Mouse (Mus musculus) heart, postnatal 0 days (tissue): ENCODE data around the gene Ubqln4. TPM values are rescaled to one million over a fixed set of nuclear protein-coding genes. Genes with fewer than 3 reads are reported as not detected.

ENCODE experiments used
- ATAC-seq: fragments of 200-750 bp; cut with Nextera tagmentation; 2 replicates; pipeline ENCODE4 v1.8.0; 2017; ENCODE audit warnings: low read depth, moderate number of reproducible peaks, moderate library complexity; ENCODE audit not compliant: insufficient read depth
- DNase-seq: peaks from one replicate; pipeline ENCODE4 v3.0.0-alpha.2; 2016; ENCODE audit warnings: low spot score
- H3K27ac ChIP-seq: fragments of 300-500 bp; sonication (generic); 2 replicates; pipeline ENCODE4 v1.5.1; 2014; ENCODE audit warnings: low read depth, mild to moderate bottlenecking
- H3K27me3 ChIP-seq: fragments of 300-500 bp; sonication (generic); 2 replicates; pipeline ENCODE4 v1.6.1; 2014; ENCODE audit warnings: low read length, mixed read lengths; ENCODE audit not compliant: control insufficient read depth, insufficient read depth
- H3K36me3 ChIP-seq: fragments of 300-500 bp; sonication (generic); replicated peaks from 2 replicates; pipeline ENCODE4 v1.6.1; 2014; ENCODE audit warnings: low read length, mixed read lengths; ENCODE audit not compliant: control insufficient read depth, insufficient read depth
- H3K4me1 ChIP-seq: fragments of 300-500 bp; sonication (generic); 2 replicates; pipeline ENCODE4 v1.6.1; 2014; ENCODE audit warnings: antibody characterized with exemption; ENCODE audit not compliant: control insufficient read depth, insufficient read depth
- H3K4me2 ChIP-seq: fragments of 300-500 bp; sonication (generic); 2 replicates; pipeline ENCODE4 v1.6.1; 2014; ENCODE audit warnings: low read depth, mild to moderate bottlenecking, low read length, moderate library complexity
- H3K4me3 ChIP-seq: fragments of 300-500 bp; sonication (generic); 2 replicates; pipeline ENCODE4 v1.5.1; 2014; ENCODE audit warnings: low read depth, low read length
- H3K9ac ChIP-seq: fragments of 300-500 bp; sonication (generic); replicated peaks from 2 replicates; pipeline ENCODE4 v1.6.1; 2014; ENCODE audit warnings: low read depth, low read length, mixed read lengths
- H3K9me3 ChIP-seq: fragments of 300-500 bp; sonication (generic); replicated peaks from 2 replicates; pipeline ENCODE4 v1.6.1; 2016; ENCODE audit warnings: low read length; ENCODE audit not compliant: control insufficient read depth
- CTCF ChIP-seq: IDR thresholded peaks from 2 replicates; pipeline ENCODE4 v1.5.1; 2016; ENCODE audit warnings: antibody characterized with exemption, control low read depth, low read depth
- EP300 ChIP-seq: IDR thresholded peaks from 2 replicates; pipeline ENCODE4 v1.6.1; 2016; ENCODE audit warnings: antibody characterized with exemption, low read depth
- WGBS: fragments of 180-500 bp; shearing (Covaris S2); extraction: QIAGEN DNeasy Blood & Tissue Kit; methylation state at CpG from one replicate; pipeline ENCODE4 v1.1.7; 2014; 5-methylcytosine and 5-hydroxymethylcytosine counted together
- polyA plus RNA-seq: library from polyadenylated mRNA; unstranded; fragments of >200 nt; fragmentation: Nextera tagmentation; extraction: Ambion mirVana; gene quantifications from 2 replicates; pipeline ENCODE4 v1.2.1, GENCODE M21; 2015
- total RNA-seq: library from RNA; depleted of rRNA; stranded (reverse); fragments of >200 nt; gene quantifications from 2 replicates; pipeline ENCODE4 v1.2.3, GENCODE M21; 2014; ENCODE audit warnings: low replicate concordance

Ubqln4 gene
- total and polyA plus RNA-seq, 2 experiments from 2014 or later: 18.3 to 82.4 TPM

DNA sequence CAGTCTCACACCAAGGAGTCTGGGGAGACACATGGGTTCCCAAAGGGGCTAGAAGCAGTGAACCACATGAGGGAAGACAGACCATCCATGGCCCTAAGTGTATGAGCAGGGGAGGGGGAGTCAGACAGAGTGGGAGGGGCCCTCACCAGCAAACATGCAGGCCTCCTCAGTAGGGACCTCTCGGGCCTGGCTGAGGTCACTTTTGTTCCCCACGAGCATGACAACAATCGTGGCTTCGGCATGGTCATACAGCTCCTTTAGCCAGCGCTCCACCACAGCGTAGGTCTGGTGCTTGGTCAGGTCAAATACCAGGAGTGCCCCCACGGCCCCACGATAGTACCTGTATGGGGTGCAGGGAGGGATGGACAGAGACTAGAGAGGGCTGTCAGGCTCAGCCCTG is 10.4 kb upstream of the Ubqln4 start:
- Histone ChIP-seq H3K4me1 (peaks cover 11% of the 10 kb centered on the region; the same call in 1 of the 2 replicates), H3K9me3 (no peaks in the 10 kb centered on the region), H3K27ac (no peak overlapping the region), H3K4me3 (no peak overlapping the region), H3K4me2 (no peak overlapping the region), H3K27me3 (no peaks in the 10 kb centered on the region), H3K9ac (no peak overlapping the region), H3K36me3 (no peaks in the 10 kb centered on the region)
- no peak for DNase-seq
- TF ChIP-seq EP300: no peak
- TF ChIP-seq CTCF: no peak
- ATAC-seq: no peak
- 80% methylated on average over 8 of the region's 8 CpGs for WGBS

DNA sequence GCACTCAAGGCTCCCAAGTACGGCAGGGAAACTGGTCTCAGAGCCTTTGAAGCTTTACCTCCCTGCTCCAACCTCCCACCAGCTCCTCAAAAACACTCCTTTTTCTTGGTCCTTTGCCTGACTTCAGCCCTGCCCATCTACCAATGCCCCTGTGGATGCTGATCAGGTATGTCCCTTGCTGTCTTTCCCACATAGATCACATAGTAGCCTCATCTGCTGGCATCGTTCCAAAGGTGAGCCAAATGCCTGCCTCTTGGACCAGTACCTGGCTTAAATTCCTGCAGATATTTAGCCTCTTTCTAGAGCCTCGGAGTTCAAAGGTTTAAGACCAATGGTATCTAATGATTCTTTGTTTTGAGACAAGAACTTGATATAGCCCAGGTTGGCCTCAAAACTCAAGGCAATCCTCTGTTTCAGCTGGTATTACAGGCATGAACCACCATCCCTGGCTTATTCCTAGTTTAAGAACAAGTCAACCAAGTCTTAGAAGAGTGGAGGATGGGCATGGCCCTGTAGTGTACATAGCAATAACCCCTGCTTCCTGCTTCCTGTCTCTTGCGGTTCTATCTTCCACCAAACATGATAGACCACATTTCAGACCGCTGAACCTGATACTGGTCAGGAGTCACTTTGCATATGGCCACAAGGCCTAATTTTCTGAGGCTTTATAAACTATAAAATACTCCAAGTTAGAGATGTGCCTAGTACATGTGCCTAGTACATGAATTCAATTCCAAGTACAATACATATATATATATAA is 9.7 kb upstream of the Ubqln4 start:
- H3K36me3 ChIP-seq: no peaks in the 10 kb centered on the region
- H3K4me3 ChIP-seq: no peak overlapping the region
- ATAC-seq: no peak
- peaks cover 11% of the 10 kb centered on the region; the same call in 1 of the 2 replicates for H3K4me1 ChIP-seq
- TF ChIP-seq CTCF (no peak), EP300 (no peak)
- no peak overlapping the region for H3K9ac ChIP-seq
- H3K27me3 ChIP-seq: no peaks in the 10 kb centered on the region
- H3K9me3 ChIP-seq: no peaks in the 10 kb centered on the region
- H3K4me2 ChIP-seq: no peak overlapping the region
- WGBS: 59% methylated on average over 5 of the region's 5 CpGs
- no peak for DNase-seq
- H3K27ac ChIP-seq: no peak overlapping the region

DNA sequence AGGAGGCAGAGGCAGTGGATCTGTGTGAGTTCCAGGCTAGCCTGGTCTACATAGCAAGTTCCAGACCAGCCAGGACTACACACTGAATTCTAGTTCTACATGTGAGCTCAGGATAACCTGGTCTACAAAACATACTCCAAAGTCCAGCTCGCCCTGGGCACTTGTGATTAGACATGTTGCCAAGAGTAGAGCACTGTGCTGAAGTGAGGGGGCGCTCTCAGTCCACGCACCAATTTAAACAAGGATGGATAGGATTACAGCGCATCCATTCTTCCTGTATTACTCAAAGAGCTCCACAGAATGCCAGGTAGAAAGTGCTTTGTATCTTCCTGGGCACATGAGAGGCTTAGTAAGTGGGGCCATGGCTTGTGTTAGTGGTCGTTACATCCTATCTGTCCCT is 9.0 kb upstream of the Ubqln4 start:
- no peaks in the 10 kb centered on the region for H3K36me3 ChIP-seq
- H3K4me1 ChIP-seq: peaks cover 11% of the 10 kb centered on the region; the same call in 1 of the 2 replicates
- DNase-seq (no peak), ATAC-seq (no peak)
- no peaks in the 10 kb centered on the region for H3K9me3 ChIP-seq
- H3K9ac ChIP-seq: no peak overlapping the region
- no peak overlapping the region for H3K27ac ChIP-seq
- TF ChIP-seq CTCF (peak; percentile 64), EP300 (no peak)
- no peaks in the 10 kb centered on the region for H3K27me3 ChIP-seq
- 33% methylated on average over 5 of the region's 5 CpGs for WGBS
- no peak overlapping the region for H3K4me3 ChIP-seq
- H3K4me2 ChIP-seq: no peak overlapping the region

DNA sequence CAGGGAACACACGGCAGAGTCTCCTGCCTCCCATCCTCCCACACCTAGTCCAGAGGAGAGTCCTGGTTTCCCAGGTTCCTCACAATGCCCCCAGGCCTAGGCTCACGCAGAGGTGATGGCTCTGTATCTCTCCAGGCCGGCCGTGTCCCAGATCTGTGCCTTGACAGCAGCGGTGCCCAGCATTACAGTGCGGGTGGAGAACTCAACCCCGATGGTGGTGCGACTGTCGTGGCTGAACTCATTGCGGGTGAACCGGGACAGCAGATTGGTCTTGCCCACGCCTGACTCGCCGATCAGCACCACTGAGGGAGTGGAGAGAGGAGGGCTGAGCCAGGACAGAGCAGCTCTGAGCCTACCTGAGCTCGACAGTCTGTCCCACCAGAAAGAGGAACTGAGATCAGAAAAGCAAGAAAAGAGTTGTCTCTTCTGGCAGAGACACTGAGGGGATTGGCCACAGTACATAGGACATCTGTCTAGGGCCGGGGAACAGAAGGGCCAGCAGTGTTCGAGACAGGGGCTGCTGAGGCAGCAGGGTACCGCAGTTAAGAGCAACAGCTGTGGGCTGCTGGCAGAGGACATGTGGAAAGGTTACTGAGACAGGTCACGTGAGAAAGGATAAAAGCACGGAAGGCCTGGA is 8.5 kb upstream of the Ubqln4 start:
- H3K9me3 ChIP-seq: no peaks in the 10 kb centered on the region
- no peak overlapping the region for H3K9ac ChIP-seq
- no peaks in the 10 kb centered on the region for H3K36me3 ChIP-seq
- no peak overlapping the region for H3K27ac ChIP-seq
- WGBS: 55% methylated on average over 20 of the region's 20 CpGs
- no peaks in the 10 kb centered on the region for H3K27me3 ChIP-seq
- ATAC-seq: no peak
- no peak for DNase-seq
- TF ChIP-seq CTCF: no peak
- no peak for TF ChIP-seq EP300
- peaks cover 9% of the 10 kb centered on the region; the same call in 1 of the 2 replicates for H3K4me1 ChIP-seq
- no peak overlapping the region for H3K4me2 ChIP-seq
- no peak overlapping the region for H3K4me3 ChIP-seq

GRCm38 (mm10) chr3:88546674-88547418 is 6.7 kb upstream of the Ubqln4 start:
- no peak overlapping the region for H3K4me2 ChIP-seq
- H3K27me3 ChIP-seq: no peaks in the 10 kb centered on the region
- DNase-seq (no peak), ATAC-seq (no peak)
- H3K9me3 ChIP-seq: no peaks in the 10 kb centered on the region
- H3K27ac ChIP-seq: no peak overlapping the region
- no peak overlapping the region for H3K4me3 ChIP-seq
- 59% methylated on average over 6 of the region's 6 CpGs for WGBS
- no peak overlapping the region for H3K9ac ChIP-seq
- TF ChIP-seq CTCF: no peak
- no peaks in the 10 kb centered on the region for H3K36me3 ChIP-seq
- H3K4me1 ChIP-seq: peaks cover 6% of the 10 kb centered on the region
